Mouse (Mus musculus): ENCODE results near the gene Pecr. TPM values are rescaled to one million over a fixed set of nuclear protein-coding genes. Genes with fewer than 3 reads are reported as not detected.
"Not testable (repeated sequence)": the region's sequence is repeated elsewhere in the genome, so short reads cannot be mapped to it uniquely, and the experiment has no call there.

Pecr gene
- total and polyA plus RNA-seq, 3 experiments, result 17.6 to 24.8 (median 21.3) TPM

DNA sequence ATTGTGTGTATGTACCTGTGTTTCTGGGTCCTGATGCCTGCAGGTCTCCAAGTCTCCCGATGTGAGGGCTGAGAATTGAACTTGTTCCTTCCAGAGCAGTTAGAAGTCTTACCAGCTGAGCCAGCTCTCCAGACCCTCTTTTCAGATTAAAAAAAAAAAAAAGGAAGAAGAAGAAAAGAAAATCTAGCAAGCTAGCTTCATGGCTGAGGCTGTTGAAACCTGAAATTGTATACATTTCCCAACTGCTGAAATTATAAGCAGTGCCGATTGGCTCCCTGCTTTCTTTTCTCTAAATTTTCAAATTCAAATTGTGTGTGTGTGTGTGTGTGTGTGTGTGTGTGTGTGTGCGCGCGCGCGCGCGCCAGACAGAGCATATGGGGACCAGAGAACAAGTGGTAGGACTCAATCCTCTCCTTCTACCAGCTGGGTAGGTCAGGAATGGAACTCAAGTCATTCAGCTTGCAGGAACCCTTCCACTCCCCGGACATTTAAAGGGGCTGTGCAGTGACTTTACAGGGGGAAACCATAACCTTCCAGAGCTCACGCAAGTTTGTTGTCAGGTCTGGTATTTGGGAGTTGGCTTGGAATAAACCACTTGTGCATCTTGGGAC lies 30.1 kb downstream of the Pecr start:
- peak overlapping the region in 2 of 3 experiments; percentile 10 to 50 for H3K4me3 ChIP-seq (replicated peaks in 1 of 3; ENCODE audit: low read depth in 2 of 3, low read length in 2 of 3, poor library complexity in 1 of 3)
- dilution Hi-C loops (cut with MboI; ENCODE audit: extremely low pct_ligation_motif_present, extremely low pct_unique_long_range_greater_than_20kb, low sequenced_read_pairs), result no loop called here
- peaks cover 0 to 26% of the 10 kb centered on the region in 2 experiments; a peak in 2 of 4 replicates for H3K4me1 ChIP-seq (ENCODE audit: control insufficient read depth in 1 of 2, insufficient read depth in 2 of 2)
- peak; percentile 37 for DNase-seq (ENCODE audit: extremely low read depth)
- no peak for TF ChIP-seq RAD21 (IDR thresholded peaks at IDR 0.05; ENCODE audit: low read depth, low read length)
- TF ChIP-seq MAFK (IDR thresholded peaks at IDR 0.05; ENCODE audit: insufficient replicate concordance, low read length), result no peak
- no peak for TF ChIP-seq JUN (IDR thresholded peaks at IDR 0.05; ENCODE audit: insufficient read depth, low read depth, low read length)
- TF ChIP-seq NRF1 (IDR thresholded peaks at IDR 0.05; ENCODE audit: low read depth, low read length), result peak; percentile 65
- 0 out of 2 replicates have a peak, but pooled peaks have one; percentile 72 for TF ChIP-seq CHD1 (IDR thresholded peaks at IDR 0.05; ENCODE audit: low read depth, low read length)
- TF ChIP-seq MEF2A (IDR thresholded peaks at IDR 0.05; ENCODE audit: borderline replicate concordance, low read depth, low read length), result 0 out of 2 replicates have a peak, but pooled peaks have one; percentile 9
- TF ChIP-seq ETS1 (conservative IDR thresholded peaks at IDR 0.05; ENCODE audit: low read depth, low read length), result 0 out of 2 replicates have a peak, but pooled peaks have one; percentile 8
- peak; percentile 61 for TF ChIP-seq ZNF384 (IDR thresholded peaks at IDR 0.05; ENCODE audit: low read depth, low read length)
- TF ChIP-seq MAX (IDR thresholded peaks at IDR 0.05; ENCODE audit: low read length), result no peak
- H3K9ac ChIP-seq (ENCODE audit: insufficient read depth, low read depth), result peak overlapping the region; percentile 56
- H3K27ac ChIP-seq (ENCODE audit: insufficient read depth, low read depth), result no peak overlapping the region
- no peaks in the 10 kb centered on the region for H3K27me3 ChIP-seq (replicated peaks)
- peak overlapping the region; percentile 94 for H3K4me2 ChIP-seq (ENCODE audit: insufficient read depth, low read depth, poor library complexity, severe bottlenecking)
- in situ Hi-C loops (cut with MboI; ENCODE audit: low pct_ligation_motif_present, low pct_unique_long_range_greater_than_20kb, low sequenced_read_pairs), result no loop called here
- no peaks in the 10 kb centered on the region for H3K79me2 ChIP-seq (replicated peaks; ENCODE audit: control insufficient read depth, extremely low read depth, insufficient read depth, poor library complexity, severe bottlenecking)
- H3K36me3 ChIP-seq (replicated peaks in 1 of 2; ENCODE audit: control insufficient read depth in 1 of 2, insufficient read depth in 1 of 2, low read length in 1 of 2), result peaks cover 0 to 13% of the 10 kb centered on the region in 2 experiments
- no peaks in the 10 kb centered on the region for H3K9me3 ChIP-seq (replicated peaks; ENCODE audit: low read length)

DNA sequence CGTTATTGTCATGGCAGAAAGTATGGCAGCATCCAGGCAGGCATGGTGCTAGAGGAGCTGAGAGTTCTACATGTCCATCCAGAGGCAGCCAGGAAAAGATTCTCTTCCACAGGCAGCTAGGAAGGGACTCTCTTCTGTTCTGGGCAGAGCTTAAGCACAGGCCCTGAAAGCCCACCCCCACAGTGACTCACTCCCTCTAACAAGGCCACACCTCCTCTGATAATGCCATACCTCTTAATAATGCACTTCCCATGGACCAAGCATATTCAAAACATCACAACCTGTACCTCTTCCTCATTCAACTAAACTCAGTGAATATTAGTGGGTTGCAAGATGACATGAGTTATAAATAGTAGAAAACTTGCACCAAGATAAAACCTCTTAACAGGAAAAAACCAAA lies 32.3 kb downstream of the Pecr start:
- Histone ChIP-seq H3K27ac (ENCODE audit: insufficient read depth, low read depth) (no peak overlapping the region), H3K4me2 (ENCODE audit: insufficient read depth, low read depth, poor library complexity, severe bottlenecking) (no peak overlapping the region), H3K4me3 (replicated peaks in 1 of 3; ENCODE audit: low read depth in 2 of 3, low read length in 2 of 3, poor library complexity in 1 of 3) (no peak overlapping the region), H3K27me3 (replicated peaks) (no peaks in the 10 kb centered on the region), H3K9ac (ENCODE audit: insufficient read depth, low read depth) (no peak overlapping the region), H3K9me3 (replicated peaks; ENCODE audit: low read length) (no peaks in the 10 kb centered on the region), H3K36me3 (replicated peaks in 1 of 2; ENCODE audit: control insufficient read depth in 1 of 2, insufficient read depth in 1 of 2, low read length in 1 of 2) (no peaks in the 10 kb centered on the region), H3K79me2 (replicated peaks; ENCODE audit: control insufficient read depth, extremely low read depth, insufficient read depth, poor library complexity, severe bottlenecking) (no peaks in the 10 kb centered on the region), H3K4me1 (ENCODE audit: control insufficient read depth in 1 of 2, insufficient read depth in 2 of 2) (peaks cover 0 to 23% of the 10 kb centered on the region in 2 experiments; a peak in 2 of 4 replicates)
- in situ Hi-C loops (cut with MboI; ENCODE audit: low pct_ligation_motif_present, low pct_unique_long_range_greater_than_20kb, low sequenced_read_pairs) (no loop called here), dilution Hi-C loops (cut with MboI; ENCODE audit: extremely low pct_ligation_motif_present, extremely low pct_unique_long_range_greater_than_20kb, low sequenced_read_pairs) (no loop called here)
- DNase-seq (ENCODE audit: extremely low read depth), result no peak
- TF ChIP-seq SIN3A (IDR thresholded peaks at IDR 0.05; ENCODE audit: low read length) (no peak), RCOR1 (conservative IDR thresholded peaks at IDR 0.05; ENCODE audit: low read depth, low read length) (no peak), MAZ (IDR thresholded peaks at IDR 0.05; ENCODE audit: low read depth, low read length) (no peak), USF2 (conservative IDR thresholded peaks at IDR 0.05; ENCODE audit: low read depth, low read length) (no peak), NRF1 (IDR thresholded peaks at IDR 0.05; ENCODE audit: low read depth, low read length) (no peak), JUN (IDR thresholded peaks at IDR 0.05; ENCODE audit: insufficient read depth, low read depth, low read length) (no peak), EP300 (IDR thresholded peaks at IDR 0.05; ENCODE audit: low read length) (no peak), PAX5 (IDR thresholded peaks at IDR 0.05; ENCODE audit: low read length) (no peak), ETS1 (conservative IDR thresholded peaks at IDR 0.05; ENCODE audit: low read depth, low read length) (no peak), KAT2A (IDR thresholded peaks at IDR 0.05; ENCODE audit: insufficient replicate concordance, low read length) (no peak), CTCF (conservative IDR thresholded peaks at IDR 0.05 in 1 of 2, IDR thresholded peaks at IDR 0.05 in 1 of 2; ENCODE audit: low read depth in 2 of 2, low read length in 2 of 2) (no peak), MAX (IDR thresholded peaks at IDR 0.05; ENCODE audit: low read length) (no peak), MEF2A (IDR thresholded peaks at IDR 0.05; ENCODE audit: borderline replicate concordance, low read depth, low read length) (no peak), TBP (conservative IDR thresholded peaks at IDR 0.05; ENCODE audit: low read depth, low read length) (no peak), TCF12 (IDR thresholded peaks at IDR 0.05; ENCODE audit: low read depth, low read length) (no peak), POLR2AphosphoS2 (IDR thresholded peaks at IDR 0.05; ENCODE audit: low read depth, low read length) (no peak), BHLHE40 (IDR thresholded peaks at IDR 0.05; ENCODE audit: low read depth, low read length) (no peak), MAFK (IDR thresholded peaks at IDR 0.05; ENCODE audit: insufficient replicate concordance, low read length) (no peak)

DNA sequence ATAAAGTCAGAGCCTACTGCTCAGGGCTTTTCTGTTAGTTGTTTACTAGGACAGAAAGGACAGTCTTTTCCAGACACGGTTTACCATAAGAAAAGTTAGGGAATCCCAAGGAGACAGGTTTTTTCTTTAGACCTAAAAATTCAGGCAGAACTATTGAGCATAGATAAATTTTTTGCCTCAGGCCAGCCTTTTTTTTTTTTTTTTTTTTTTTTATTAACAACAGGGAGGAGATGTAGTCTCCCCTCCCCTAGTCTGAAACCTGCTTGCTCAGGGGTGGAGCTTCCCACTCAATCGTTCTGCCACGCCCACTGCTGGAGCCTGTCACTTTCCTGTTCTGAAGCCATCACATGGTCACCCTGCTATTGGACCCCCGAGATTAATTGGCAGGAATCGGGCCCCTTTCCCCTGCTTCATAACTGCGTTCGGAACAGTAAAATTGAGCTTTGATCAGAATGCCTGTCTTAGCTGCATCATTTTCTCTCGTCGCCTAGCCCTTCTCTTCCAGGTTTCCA lies 35.8 kb downstream of the Pecr start:
- H3K9ac ChIP-seq (ENCODE audit: insufficient read depth, low read depth); in situ Hi-C loops (cut with MboI; ENCODE audit: low pct_ligation_motif_present, low pct_unique_long_range_greater_than_20kb, low sequenced_read_pairs); H3K79me2 ChIP-seq (replicated peaks; ENCODE audit: control insufficient read depth, extremely low read depth, insufficient read depth, poor library complexity, severe bottlenecking); H3K4me3 ChIP-seq (replicated peaks in 1 of 3; ENCODE audit: low read depth in 2 of 3, low read length in 2 of 3, poor library complexity in 1 of 3); dilution Hi-C loops (cut with MboI; ENCODE audit: extremely low pct_ligation_motif_present, extremely low pct_unique_long_range_greater_than_20kb, low sequenced_read_pairs); H3K4me2 ChIP-seq (ENCODE audit: insufficient read depth, low read depth, poor library complexity, severe bottlenecking); H3K36me3 ChIP-seq (replicated peaks in 1 of 2; ENCODE audit: control insufficient read depth in 1 of 2, insufficient read depth in 1 of 2, low read length in 1 of 2); H3K27ac ChIP-seq (ENCODE audit: insufficient read depth, low read depth); DNase-seq (ENCODE audit: extremely low read depth); H3K27me3 ChIP-seq (replicated peaks); H3K9me3 ChIP-seq (replicated peaks; ENCODE audit: low read length): not testable (repeated sequence)
- peaks cover 0 to 13% of the 10 kb centered on the region in 2 experiments; a peak in 1 of 4 replicates for H3K4me1 ChIP-seq (ENCODE audit: control insufficient read depth in 1 of 2, insufficient read depth in 2 of 2)

All from CH12.LX (cell line).